Mouse (Mus musculus) limb, embryonic 10.5 days (tissue): ENCODE results near the gene Tomm40l. TPM values are rescaled to one million over a fixed set of nuclear protein-coding genes. Genes with fewer than 3 reads are reported as not detected.

Experiments used
- DNase-seq: peaks from one replicate; pipeline ENCODE4 v3.0.0-alpha.2; 2017; ENCODE audit warnings: low spot score
- H3K27ac ChIP-seq: fragments of 300-500 bp; sonication (generic); 2 replicates; pipeline ENCODE4 v1.5.1; 2016; ENCODE audit warnings: mild to moderate bottlenecking
- H3K27me3 ChIP-seq: fragments of 300-500 bp; sonication (generic); 2 replicates; pipeline ENCODE4 v1.6.1; 2016; ENCODE audit warnings: low read depth, mild to moderate bottlenecking; ENCODE audit not compliant: poor library complexity, severe bottlenecking
- H3K36me3 ChIP-seq: fragments of 300-500 bp; sonication (generic); 2 replicates; pipeline ENCODE4 v1.6.1; 2016; ENCODE audit warnings: mild to moderate bottlenecking, moderate library complexity
- H3K4me1 ChIP-seq: fragments of 300-500 bp; sonication (generic); 2 replicates; pipeline ENCODE4 v1.6.1; 2016
- H3K4me3 ChIP-seq: fragments of 300-500 bp; sonication (generic); 2 replicates; pipeline ENCODE4 v1.5.1; 2016; ENCODE audit warnings: mild to moderate bottlenecking, moderate library complexity
- H3K9me3 ChIP-seq: fragments of 300-500 bp; sonication (generic); replicated peaks from 2 replicates; pipeline ENCODE4 v1.6.1; 2016; ENCODE audit warnings: mild to moderate bottlenecking
- WGBS: fragments of 180-500 bp; shearing (Covaris S2); methylation state at CpG from one replicate; pipeline ENCODE4 v1.1.7; 2016; 5-methylcytosine and 5-hydroxymethylcytosine counted together
- polyA plus RNA-seq: library from polyadenylated mRNA; unstranded; fragments of >200 nt; fragmentation: Nextera tagmentation; extraction: Ambion mirVana; gene quantifications from 2 replicates; pipeline ENCODE4 v1.2.1, GENCODE M21; 2016

Tomm40l gene
- polyA plus RNA-seq, 1 experiment from 2014 or later: 32.2 TPM

DNA sequence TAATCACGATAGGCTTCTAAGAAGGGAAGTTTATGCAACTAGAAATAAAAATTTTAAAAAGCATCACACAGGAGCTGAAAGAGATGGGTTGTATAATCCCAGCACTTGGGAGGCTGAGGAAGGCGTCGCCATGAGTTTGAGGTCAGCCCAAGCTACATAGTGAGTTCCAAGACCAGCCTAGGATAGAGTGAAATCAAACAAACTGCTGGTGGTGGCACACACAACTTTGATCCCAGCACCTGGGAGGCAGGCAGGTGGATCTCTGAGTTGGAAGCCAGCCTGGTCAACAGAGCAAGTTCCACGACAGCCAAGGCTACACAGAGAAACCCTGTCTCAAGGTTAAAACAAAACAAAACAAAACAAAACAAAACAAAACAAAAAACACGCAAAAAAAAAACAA is 10.0 kb upstream of the Tomm40l start:
- H3K27ac ChIP-seq: no peak overlapping the region
- H3K4me1 ChIP-seq: peaks cover 29% of the 10 kb centered on the region
- H3K9me3 ChIP-seq: no peaks in the 10 kb centered on the region
- peaks cover 42% of the 10 kb centered on the region for H3K36me3 ChIP-seq
- no peak overlapping the region for H3K4me3 ChIP-seq
- 87% methylated on average over 5 of the region's 5 CpGs for WGBS
- no peaks in the 10 kb centered on the region for H3K27me3 ChIP-seq
- DNase-seq: no peak

DNA sequence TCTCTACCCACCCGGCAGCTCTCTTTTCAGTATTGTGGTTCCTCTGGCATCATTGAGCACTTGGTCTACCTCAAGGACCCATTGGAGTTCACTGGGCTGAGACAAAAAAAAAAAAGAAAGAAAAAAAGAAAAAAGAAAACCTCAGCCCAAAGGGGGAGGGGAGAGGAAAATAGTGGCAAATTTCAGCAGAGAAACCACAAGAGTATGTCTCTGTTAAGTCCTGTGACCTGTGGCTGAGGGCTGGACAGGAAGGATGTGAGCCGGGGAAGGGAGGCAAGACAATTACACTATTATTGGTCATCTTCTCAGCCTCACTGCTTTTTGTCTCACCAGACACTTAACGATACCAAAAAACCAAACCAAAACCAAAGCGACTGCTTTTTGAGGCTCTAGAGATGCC is 9.5 kb upstream of the Tomm40l start:
- H3K36me3 ChIP-seq: peaks cover 37% of the 10 kb centered on the region
- WGBS: 77% methylated on average over 4 of the region's 4 CpGs
- H3K27ac ChIP-seq: no peak overlapping the region
- H3K9me3 ChIP-seq: no peaks in the 10 kb centered on the region
- H3K27me3 ChIP-seq: no peaks in the 10 kb centered on the region
- DNase-seq: no peak
- peaks cover 29% of the 10 kb centered on the region for H3K4me1 ChIP-seq
- H3K4me3 ChIP-seq: no peak overlapping the region

DNA sequence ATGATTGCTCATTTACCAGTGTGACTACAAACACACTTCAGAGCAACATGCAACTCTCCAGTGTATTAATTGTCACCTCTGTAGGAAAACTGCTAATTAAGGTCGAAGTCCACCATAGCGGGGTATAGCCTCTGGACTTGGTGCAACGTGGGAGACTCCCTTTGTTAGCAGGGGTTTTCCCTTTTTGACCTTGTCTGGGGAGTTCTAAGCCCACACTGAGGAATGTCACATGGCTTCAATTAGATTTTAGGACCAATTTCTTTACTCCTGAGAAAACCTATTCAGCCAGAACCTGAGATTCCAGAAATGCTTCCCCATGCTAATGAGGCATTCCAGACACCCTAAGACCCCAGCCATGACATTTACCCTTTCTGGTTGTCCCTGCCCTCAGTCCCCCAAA is 7.9 kb upstream of the Tomm40l start:
- DNase-seq: peak; percentile 47
- Histone ChIP-seq H3K4me3 (0 out of 2 replicates have a peak overlapping the region, but pooled peaks have one; percentile 4), H3K9me3 (no peaks in the 10 kb centered on the region), H3K27ac (peak overlapping the region; percentile 85), H3K4me1 (peaks cover 29% of the 10 kb centered on the region), H3K27me3 (no peaks in the 10 kb centered on the region), H3K36me3 (peaks cover 21% of the 10 kb centered on the region)
- WGBS: 31% methylated on average over 3 of the region's 3 CpGs

DNA sequence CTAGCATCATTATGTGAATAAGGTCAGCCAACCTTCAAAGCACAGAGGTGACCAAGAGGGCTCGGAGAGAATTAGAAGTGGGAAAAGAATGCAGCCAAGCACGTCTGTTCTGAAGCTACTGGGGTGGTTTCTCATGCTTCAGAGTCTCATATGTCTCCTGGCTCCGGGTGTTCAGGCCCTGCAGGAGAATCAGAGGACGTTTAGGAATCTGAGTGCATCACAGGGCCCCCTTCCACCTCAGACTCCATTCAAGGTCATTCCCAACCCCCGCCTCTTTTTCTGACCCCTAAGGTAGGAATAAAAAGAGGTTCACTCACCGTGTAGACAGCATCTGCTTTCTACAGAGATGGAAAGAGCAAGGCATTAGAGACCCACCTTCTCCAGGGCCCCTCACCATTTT is 7.4 kb upstream of the Tomm40l start:
- Histone ChIP-seq H3K36me3 (peaks cover 16% of the 10 kb centered on the region), H3K4me3 (0 out of 2 replicates have a peak overlapping the region, but pooled peaks have one; percentile 4), H3K9me3 (no peaks in the 10 kb centered on the region), H3K27ac (peak overlapping the region; percentile 85), H3K27me3 (no peaks in the 10 kb centered on the region), H3K4me1 (peaks cover 32% of the 10 kb centered on the region)
- peak; percentile 44 for DNase-seq
- 47% methylated on average over 6 of the region's 6 CpGs for WGBS

DNA sequence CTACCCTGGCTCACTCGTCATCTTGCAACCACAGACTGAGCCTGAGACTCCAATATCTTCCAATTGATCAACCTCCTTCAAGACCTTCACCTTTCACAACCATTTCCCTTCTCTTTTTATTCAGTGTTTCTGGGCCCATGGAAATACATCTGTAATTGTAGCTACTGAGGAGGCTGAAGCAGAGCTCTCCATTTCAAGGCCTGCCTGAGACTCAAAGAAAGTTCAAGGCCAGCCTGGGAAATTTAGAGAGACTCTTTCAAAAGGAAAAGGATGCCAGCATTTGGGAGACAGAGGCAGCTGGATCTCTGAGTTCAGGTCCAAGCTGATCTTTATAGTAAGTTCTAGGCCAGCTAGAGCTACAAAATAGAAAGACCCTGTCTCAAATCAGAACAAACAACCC is 5.6 kb upstream of the Tomm40l start:
- no peak overlapping the region for H3K27ac ChIP-seq
- no peaks in the 10 kb centered on the region for H3K9me3 ChIP-seq
- peaks cover 36% of the 10 kb centered on the region for H3K4me1 ChIP-seq
- DNase-seq: no peak
- H3K27me3 ChIP-seq: no peaks in the 10 kb centered on the region
- H3K4me3 ChIP-seq: no peak overlapping the region
- H3K36me3 ChIP-seq: no peaks in the 10 kb centered on the region
- 80% methylated on average over 1 of the region's 1 CpGs for WGBS

DNA sequence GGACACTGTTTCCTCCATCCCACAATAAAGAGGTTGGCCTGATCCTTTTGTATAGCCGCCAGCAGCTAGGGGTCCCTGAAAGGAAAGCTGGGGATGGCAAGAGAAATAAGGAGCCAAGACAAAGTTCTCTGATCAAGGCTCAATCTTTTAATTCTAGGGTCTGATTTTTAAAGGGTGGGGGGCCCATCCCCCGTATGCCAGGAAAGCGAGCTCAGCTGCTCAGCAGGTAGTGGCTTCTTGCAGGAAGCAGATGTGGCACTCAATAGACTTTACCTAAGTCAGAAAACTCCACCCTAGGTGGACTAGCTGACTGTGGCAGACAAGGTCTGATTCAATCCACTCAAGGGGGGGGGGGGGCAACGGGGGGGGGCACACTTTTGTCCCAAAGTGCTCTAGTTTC is 4.5 kb upstream of the Tomm40l start:
- no peak overlapping the region for H3K27ac ChIP-seq
- no peaks in the 10 kb centered on the region for H3K27me3 ChIP-seq
- no peak overlapping the region for H3K4me3 ChIP-seq
- H3K36me3 ChIP-seq: no peaks in the 10 kb centered on the region
- no peaks in the 10 kb centered on the region for H3K9me3 ChIP-seq
- 57% methylated on average over 4 of the region's 4 CpGs for WGBS
- no peak for DNase-seq
- H3K4me1 ChIP-seq: peaks cover 37% of the 10 kb centered on the region

DNA sequence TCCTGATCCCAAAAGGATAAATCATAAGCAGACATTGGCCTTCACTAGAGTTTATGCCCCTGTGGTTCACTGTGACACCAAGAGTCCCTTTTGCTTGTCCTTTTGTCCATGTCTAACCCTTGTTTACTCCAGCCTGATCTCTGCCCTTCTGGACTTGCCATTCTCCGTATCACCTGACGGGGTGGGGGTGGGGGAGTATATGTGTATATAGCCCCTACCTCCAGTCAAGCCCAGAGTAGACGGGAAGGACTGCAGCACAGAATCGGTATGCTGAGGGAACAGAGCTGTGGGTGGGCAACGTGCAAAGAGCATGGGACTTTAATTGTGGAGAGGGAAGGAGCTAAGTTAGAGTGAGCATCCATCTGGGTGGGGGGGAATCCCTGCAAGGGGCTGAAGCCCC is 2.5 kb upstream of the Tomm40l start, which contains the start of gene Apoa2:
TSS of gene Apoa2 (plus strand) at position 198 of the 400 bp plus-strand sequence.
- Histone ChIP-seq H3K27ac (peak within 1 kb of the TSS; percentile 25; the same call in 1 of the 2 replicates), H3K4me3 (no peak within 1 kb of the TSS), H3K4me1 (peaks cover 32% of the 10 kb centered on the region), H3K27me3 (no peaks in the 10 kb centered on the region), H3K9me3 (no peaks in the 10 kb centered on the region), H3K36me3 (peaks cover 4% of the 10 kb centered on the region)
- DNase-seq: no peak
- WGBS: 83% methylated on average over 5 of the region's 5 CpGs

DNA sequence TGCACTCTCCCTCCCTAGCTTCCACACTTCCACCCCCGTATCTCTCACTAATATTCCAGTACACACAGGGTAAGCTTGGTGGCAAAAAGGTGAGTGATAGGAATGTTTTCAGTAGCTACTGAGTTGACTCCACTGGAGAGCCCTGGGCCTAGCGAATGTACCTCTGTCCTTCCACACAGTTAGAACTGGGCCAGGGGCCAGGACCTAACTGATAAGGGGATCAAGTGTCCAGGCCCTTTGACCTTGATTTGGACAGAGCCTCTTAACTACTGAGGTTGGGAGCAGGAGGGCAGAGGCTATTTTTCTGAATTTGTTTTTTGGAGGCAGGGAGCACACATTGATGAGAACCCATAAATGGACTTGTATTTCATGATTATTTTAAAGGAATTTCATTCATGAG is 1.5 kb upstream of the Tomm40l start:
- peaks cover 14% of the 10 kb centered on the region for H3K36me3 ChIP-seq
- H3K27me3 ChIP-seq: no peaks in the 10 kb centered on the region
- no peak for DNase-seq
- H3K4me3 ChIP-seq: no peak overlapping the region
- H3K27ac ChIP-seq: no peak overlapping the region
- WGBS: 81% methylated on average over 2 of the region's 2 CpGs
- H3K9me3 ChIP-seq: no peaks in the 10 kb centered on the region
- H3K4me1 ChIP-seq: peaks cover 25% of the 10 kb centered on the region

DNA sequence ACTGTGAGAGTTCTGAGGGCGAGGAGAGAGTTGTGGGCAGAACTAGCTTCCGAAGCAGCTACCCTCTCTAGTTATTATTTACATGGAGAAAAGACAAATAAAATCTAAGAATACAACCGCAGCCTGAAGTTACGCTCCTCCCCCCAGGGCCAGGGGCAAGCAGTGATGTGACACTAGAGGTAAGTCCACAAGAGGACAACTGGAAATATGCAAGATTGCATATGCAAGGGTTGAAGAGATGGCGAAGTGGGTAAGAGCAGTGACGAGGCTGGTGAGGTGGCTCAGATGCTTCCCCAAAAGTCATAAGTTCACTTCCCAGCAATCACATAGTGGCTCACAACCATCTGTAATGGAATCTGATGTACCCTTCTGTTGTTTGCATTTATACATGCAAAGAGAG is 854 bp upstream of the Tomm40l start:
- Histone ChIP-seq H3K36me3 (peaks cover 20% of the 10 kb centered on the region), H3K4me3 (peak overlapping the region; percentile 70), H3K9me3 (no peaks in the 10 kb centered on the region), H3K4me1 (peaks cover 25% of the 10 kb centered on the region), H3K27me3 (no peaks in the 10 kb centered on the region), H3K27ac (peak overlapping the region; percentile 87)
- 83% methylated on average over 6 of the region's 6 CpGs for WGBS
- DNase-seq: no peak

DNA sequence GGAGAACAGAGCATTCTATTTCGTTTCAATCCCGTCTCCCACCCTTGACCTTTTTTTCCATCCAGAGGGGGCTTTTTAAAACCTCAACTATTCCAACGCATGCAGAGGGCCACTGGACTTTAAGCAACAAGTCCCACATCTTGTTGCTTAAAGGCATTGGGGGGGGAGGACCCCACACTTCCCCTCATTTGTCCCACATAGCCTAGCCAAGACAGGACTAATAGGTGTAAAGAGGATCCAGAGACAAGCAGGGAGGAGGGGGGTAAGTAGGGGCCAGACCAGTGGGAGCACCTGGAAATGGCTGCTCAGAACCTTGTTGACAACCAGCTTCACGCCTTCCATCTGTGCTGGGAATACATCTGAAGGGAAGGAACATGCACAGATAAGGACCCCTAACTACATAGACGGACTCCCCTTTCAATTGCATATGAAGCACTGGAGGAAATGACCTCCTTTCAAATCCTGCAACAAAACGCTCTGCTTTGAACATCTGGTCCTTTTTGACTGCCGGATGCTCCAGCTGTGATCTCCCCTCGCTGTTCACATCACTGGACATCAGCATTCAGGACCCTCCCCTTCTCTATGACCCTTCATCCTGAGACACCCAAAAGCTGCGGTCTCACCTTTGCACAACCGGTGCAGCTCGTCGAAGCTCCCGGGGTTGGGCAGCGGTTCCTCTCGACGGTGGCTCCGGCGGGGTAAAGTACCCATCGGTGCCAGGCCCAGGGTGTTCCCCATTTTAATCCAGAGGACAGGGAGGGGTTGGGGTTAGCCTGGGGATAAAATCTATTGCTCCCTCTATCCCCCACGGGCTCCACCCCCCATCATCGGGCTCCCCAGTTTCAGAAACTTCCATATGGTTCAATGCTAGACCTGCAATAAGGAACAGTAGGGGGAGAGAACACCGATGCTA is 777 bp downstream of the Tomm40l start:
- Histone ChIP-seq H3K27ac (peak overlapping the region; percentile 87), H3K36me3 (peaks cover 20% of the 10 kb centered on the region), H3K4me1 (peaks cover 25% of the 10 kb centered on the region), H3K4me3 (peak overlapping the region; percentile 70), H3K9me3 (no peaks in the 10 kb centered on the region), H3K27me3 (no peaks in the 10 kb centered on the region)
- DNase-seq: peak; percentile 40
- WGBS: 7% methylated on average over 22 of the region's 22 CpGs

DNA sequence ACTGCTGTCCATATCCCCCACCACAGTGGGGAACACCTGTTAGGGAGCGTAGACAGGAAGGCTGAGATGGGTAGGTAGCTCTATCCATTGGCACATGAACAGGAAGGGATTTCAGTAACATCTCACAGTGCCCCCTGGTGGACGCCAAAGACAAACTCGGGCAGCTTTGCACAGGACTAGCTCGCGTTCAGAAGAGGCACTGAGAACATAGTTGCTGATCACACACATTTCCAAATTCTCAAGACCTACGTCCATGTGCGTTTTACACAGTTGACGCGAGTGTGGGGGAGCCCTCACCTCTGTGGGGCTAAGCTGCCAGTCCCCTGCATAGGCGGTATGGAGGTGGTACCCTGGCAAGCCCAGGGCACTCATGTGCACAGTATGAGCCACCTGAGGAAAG is 1.4 kb downstream of the Tomm40l start:
- peak overlapping the region; percentile 70 for H3K4me3 ChIP-seq
- 12% methylated on average over 10 of the region's 10 CpGs for whole genome bisulfite sequencing
- peaks cover 20% of the 10 kb centered on the region for H3K36me3 ChIP-seq

DNA sequence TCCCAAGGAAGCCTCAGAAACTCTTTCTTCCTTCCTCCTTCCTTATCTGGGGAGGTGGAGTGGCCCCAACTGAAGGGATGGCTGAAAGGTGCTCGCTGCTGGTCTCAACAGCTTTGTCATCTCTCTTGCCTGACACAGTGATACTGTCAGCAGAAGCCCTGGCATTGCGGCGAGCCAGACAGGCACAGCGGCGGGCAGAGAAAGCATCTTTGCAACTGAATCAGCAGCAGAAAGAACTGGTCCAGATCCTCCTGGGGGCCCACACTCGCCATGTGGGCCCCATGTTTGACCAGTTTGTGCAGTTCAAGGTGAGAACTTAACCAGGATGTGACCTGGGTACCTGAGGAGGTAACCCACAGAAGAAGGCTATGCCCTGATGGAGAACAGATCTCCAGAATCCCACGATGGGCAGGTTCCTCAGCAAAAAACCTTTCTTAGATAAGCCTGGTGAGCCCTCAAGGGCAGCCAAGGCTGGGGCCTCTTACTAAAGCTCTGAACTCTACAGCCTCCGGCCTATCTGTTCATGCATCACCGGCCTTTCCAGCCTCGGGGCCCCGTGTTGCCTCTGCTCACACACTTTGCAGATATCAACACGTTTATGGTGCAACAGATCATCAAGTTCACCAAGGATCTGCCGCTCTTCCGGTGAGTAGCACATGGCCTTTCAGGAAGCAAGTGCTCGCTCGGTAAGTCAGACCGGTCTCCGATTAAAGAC is 5.9 kb downstream of the Tomm40l start:
- no peak for DNase-seq
- no peak overlapping the region for H3K4me3 ChIP-seq
- 91% methylated on average over 18 of the region's 18 CpGs for WGBS
- H3K9me3 ChIP-seq: no peaks in the 10 kb centered on the region
- no peak overlapping the region for H3K27ac ChIP-seq
- no peaks in the 10 kb centered on the region for H3K27me3 ChIP-seq
- peaks cover 20% of the 10 kb centered on the region for H3K36me3 ChIP-seq
- H3K4me1 ChIP-seq: peaks cover 9% of the 10 kb centered on the region

More for the DNA sequence above, 1.4 kb downstream of the Tomm40l start:
- peak; percentile 92 for DNase-seq
- Histone ChIP-seq H3K9me3 (no peaks in the 10 kb centered on the region), H3K4me1 (peaks cover 25% of the 10 kb centered on the region), H3K27ac (no peak overlapping the region; the same call in 1 of the 2 replicates), H3K27me3 (no peaks in the 10 kb centered on the region)
